Mouse (Mus musculus) activated CD4-positive, CD25-positive, alpha-beta regulatory T cell, adult 4 months (primary cell): Measurements from ENCODE around the gene Sms. TPM values are rescaled to one million over a fixed set of nuclear protein-coding genes. Genes with fewer than 3 reads are reported as not detected.

Experiments
- ATAC-seq: one replicate; pipeline ENCODE4 v1.8.0; 2017
- polyA plus RNA-seq, 2 experiments: library from polyadenylated mRNA; unstranded; fragments of 100-300 nt; shearing (Covaris generic); gene quantifications; one replicate each; pipeline ENCODE4 v1.2.1; 2017

Sms gene
- 10 to 100 TPM; 60.4 to 70.0 TPM for polyA plus RNA-seq

- ATAC-seq = peak; percentile 62
Observed at GRCm38 (mm10) chrX:157491944-157492726, at the start of gene Sms. Sms (minus strand) TSS chrX:157492287.

GRCm38 (mm10) chrX:157506400-157506799, 14.3 kb upstream of the Sms start:
- no peak for ATAC-seq

GRCm38 (mm10) chrX:157504506-157504905, 12.4 kb upstream of the Sms start:
- no peak for ATAC-seq

GRCm38 (mm10) chrX:157501871-157502270, 9.8 kb upstream of the Sms start:
- ATAC-seq = no peak

- no peak for ATAC-seq
Observed at GRCm38 (mm10) chrX:157500004-157500403, 7.9 kb upstream of the Sms start.

GRCm38 (mm10) chrX:157493159-157493558, 1.1 kb upstream of the Sms start:
- no peak for ATAC-seq

- peak; percentile 64 for ATAC-seq
Observed at GRCm38 (mm10) chrX:157491145-157491935, 747 bp downstream of the Sms start.

GRCm38 (mm10) chrX:157490769-157491144, 1.3 kb downstream of the Sms start:
- no peak for ATAC-seq

- no peak for ATAC-seq
Observed at GRCm38 (mm10) chrX:157489871-157490721, 2.0 kb downstream of the Sms start.

GRCm38 (mm10) chrX:157488831-157489230, 3.3 kb downstream of the Sms start:
- ATAC-seq = no peak

GRCm38 (mm10) chrX:157486765-157487164, 5.3 kb downstream of the Sms start:
- ATAC-seq = no peak

GRCm38 (mm10) chrX:157482842-157483241, 9.2 kb downstream of the Sms start:
- peak; percentile 25 for ATAC-seq

- no peak for ATAC-seq
Observed at GRCm38 (mm10) chrX:157481860-157482259, 10.2 kb downstream of the Sms start.

- ATAC-seq = no peak
Observed at GRCm38 (mm10) chrX:157477328-157477727, 14.8 kb downstream of the Sms start.

- no peak for ATAC-seq
Observed at GRCm38 (mm10) chrX:157476153-157476810, 15.8 kb downstream of the Sms start.

- no peak for ATAC-seq
Observed at GRCm38 (mm10) chrX:157471711-157472660, 20.1 kb downstream of the Sms start.

GRCm38 (mm10) chrX:157468795-157469194, 23.3 kb downstream of the Sms start:
- no peak for ATAC-seq

GRCm38 (mm10) chrX:157468055-157468454, 24.0 kb downstream of the Sms start:
- no peak for ATAC-seq

GRCm38 (mm10) chrX:157465949-157466348, 26.1 kb downstream of the Sms start:
- no peak for ATAC-seq

- ATAC-seq = peak; percentile 61
Observed at GRCm38 (mm10) chrX:157462716-157463115, 29.4 kb downstream of the Sms start.

- peak; percentile 81 for ATAC-seq
Observed at GRCm38 (mm10) chrX:157454430-157454829, 37.7 kb downstream of the Sms start.
